Mouse (Mus musculus): ENCODE data around the gene Tada1.

Tada1 gene

DNA sequence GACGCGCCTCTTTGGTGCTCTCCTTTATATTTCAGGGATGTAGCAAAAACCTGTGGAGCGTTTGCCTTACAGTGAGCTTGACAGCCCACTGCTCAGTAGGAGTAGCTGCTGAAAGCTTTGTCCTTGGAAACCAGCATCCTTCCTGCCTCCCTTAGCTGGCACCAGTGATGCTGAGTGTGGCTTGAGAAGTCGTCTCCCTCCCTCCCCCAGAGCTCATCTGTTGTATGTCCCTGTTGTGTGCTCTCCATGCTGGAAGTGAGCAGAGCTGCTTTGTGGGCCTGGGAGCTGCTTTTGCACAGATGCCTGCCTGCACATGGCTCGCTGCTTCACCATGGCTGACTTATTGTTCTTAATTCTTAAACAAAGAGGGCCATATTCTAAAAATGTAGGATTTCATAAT, 6.5 kb downstream of the Tada1 start:
- no peak for DNase-seq

DNA sequence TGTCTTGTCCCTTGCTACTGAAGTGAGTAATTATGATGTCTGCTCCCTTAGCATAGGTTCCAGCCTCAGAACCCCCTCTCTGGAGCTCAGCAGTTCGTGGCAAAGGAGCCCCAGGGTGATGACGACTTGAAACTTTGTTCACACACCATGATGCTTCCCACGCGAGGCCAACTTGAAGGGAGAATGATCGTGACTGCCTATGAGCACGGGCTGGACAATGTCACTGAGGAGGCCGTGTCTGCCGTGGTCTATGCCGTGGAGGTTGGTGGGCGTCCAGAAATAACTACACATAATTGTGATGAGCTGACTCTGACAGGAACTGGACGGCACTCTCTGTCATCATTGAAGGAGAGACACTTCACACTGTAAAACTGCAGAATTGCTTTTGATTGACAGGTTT, 9.6 kb downstream of the Tada1 start:
- no peak for DNase-seq

DNA sequence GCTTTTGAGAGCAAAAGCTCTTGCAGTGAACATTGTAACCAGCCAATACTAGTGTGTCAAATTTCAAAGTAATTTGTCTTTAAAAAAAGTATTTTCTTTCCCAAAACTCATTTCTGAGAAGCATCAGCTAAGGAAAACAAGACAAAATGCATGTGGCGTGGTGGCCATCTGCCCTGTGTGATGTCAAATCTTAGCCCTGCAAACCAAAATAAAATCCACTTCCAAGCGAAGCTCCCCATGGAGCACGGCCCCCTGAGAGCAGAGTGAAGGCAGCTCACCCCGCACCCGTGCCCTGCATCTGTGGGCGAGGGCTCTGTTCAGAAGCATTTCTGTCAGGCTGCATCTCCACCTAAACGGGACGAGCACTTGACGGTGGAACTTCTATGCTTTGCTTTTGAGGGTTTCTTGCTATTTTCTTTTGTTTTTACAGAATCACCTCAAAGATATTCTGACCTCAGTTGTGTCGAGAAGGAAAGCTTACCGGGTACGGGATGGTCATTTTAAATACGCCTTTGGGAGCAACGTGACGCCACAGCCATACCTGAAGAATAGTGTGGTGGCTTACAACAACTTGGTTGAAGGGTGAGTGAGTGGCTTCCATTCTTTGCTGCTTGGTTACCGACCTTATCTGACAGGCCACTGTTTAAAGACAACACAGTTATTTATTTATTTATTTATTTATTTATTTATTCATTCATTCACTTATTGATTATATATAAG, 10.7 kb downstream of the Tada1 start:
- no peak for DNase-seq

DNA sequence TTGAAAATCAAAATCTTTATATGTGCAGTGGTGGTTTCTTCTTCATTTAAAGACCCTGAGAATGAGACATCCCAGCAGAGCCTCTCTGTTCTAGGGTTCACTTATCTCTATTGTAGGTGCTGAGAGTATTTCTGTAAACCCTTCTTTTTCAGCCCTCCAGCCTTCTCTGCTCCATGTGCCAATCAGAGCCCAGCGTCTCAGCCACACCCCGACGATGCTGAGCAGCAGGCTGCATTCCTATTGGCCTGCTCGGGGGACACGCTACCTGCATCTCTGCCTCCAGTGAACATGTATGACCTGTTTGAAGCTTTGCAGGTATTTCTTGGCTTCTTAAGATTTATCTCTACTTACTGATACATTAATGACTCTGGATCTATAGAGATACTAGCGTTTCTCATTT, 12.8 kb downstream of the Tada1 start:
- no peak for DNase-seq

DNA sequence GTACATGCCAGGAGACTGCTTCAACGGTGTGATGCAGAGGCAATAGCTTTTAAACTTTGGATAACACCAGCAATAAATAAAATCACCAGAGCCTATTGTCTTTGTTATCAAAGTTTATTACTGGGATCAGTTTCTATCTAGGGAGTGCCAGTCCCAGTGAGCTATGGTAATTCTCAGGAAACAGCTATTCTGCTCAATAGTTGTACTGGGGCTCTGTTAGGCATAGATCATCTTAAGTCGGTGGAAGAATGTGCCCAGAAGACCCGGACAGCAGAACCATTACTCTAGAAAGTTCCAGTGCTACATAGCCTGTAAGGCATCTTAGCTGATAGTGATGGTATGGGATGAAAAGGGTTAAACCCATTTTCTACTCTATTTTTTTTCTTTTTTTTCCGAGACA, 15.9 kb downstream of the Tada1 start:
- no peak for DNase-seq

DNA sequence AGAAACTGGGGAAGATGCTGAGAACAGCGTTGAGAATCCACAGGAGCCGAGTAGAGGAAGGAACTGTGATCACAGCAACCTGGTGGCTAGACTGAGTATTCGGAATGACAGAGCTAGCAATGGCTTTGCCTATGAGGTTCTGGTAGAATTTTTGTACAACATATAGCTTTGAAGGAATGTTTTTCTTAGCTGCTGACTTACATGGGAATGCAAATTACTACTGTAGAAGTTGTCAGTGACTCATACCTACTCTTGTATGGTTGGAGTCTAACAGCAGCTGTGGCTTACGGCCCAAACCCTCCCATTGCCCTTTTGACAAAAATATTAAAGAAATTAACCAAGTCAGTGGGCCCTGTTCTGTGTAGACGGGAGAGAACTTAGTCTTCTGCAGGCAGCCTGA, 16.8 kb downstream of the Tada1 start:
- no peak for DNase-seq

DNA sequence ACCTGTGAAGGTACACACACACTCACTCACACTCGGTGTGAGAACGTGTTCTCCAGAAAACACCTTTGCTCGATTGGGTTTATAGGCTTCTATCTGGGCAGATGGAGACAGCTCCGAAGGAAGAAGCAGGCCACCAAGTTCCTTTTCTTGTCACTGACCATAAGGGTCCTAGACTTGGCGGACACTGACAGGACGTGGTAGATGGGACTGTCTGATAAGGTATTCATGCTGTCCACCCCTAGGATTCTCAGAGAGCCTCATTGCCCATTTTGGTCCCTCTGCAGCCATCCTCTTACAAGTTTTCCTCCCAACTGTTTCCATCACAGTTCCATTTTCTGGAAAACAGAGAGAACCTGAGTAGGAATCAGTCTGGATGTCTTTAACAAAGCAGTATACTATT, 17.5 kb downstream of the Tada1 start:
- DNase-seq, result no peak

DNA sequence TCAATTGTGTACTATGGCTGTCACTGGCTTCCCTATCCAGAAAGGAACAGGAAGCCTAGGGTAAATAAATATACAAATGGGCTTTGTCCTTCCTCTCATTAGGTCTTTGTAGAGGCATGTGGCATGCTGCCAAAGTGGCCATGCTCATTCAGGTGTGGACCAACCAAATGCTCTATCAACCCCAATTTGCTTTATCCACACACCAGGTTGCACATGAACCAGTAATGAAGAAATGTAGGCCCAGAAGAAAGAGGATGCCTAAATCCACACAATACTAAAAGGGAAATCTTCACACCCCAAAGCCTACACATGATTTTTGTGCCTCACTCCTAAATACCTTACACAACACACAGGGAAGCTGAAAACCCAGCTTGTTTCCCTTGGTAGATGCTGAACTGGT, 22.6 kb downstream of the Tada1 start:
- peak; percentile 51 for DNase-seq

DNA sequence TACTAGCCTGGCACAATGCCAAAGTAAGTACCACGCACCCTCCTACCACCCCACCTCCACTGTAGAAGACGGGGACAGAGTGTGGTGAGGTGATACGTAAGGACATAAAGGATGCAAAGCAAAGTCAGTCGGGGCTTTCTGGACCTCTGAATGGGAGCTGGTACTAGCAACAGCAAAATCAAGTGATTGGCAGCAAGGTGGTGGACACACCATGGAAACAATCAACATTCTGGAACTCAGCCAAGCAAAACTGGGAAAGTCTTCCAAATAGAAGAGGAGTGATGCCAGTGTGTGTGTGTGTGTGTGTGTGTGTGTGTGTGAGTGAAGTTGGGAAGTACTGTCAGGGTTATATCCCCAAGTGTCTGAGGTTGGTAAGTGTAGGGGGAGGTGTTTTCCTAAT, 23.1 kb downstream of the Tada1 start:
- no peak for DNase-seq

DNA sequence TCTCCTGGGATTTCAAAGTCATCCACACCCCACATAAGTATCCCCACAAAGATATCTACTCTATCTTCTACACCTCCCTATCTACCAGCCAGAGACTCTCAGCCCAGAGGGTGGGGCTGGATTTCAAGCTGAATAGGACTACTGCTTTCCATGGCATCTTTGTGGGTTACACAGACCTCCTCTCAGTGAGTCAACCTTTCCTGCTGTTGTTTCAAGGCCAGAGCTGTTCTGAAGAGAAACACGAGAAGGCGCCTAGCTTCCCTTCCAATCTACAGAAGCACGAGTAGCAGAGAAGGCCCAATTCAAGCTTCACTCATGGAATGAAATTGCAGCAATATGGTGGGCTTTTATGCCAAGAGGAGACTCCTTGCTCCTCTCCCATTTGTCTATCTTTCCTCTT, 24.9 kb downstream of the Tada1 start:
- no peak for DNase-seq

DNA sequence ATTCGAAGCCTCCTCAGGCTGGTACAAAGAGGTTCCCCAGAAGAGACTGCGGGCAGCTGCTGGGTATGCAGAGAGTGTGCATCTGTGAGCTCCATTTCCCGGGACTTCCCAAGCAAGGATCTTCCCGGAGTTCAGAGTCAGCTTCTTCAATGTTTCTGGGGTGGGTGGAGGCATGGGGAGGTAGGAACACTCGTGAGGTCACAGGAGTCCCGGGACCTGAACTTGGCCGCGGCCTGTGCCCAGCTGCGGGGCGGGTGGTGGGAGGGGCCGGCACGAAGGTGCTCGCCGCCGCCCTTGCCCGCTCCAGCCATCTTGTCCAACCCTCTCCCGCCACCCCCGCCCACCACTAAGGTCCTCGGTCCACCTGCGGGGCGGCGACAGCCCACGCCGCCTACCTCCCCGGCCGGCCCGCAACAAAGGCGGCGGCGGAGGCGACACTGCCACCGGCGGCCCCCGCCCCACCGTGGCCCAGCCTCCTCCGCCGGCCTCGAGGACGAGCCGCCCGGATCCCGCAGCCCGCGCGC, 30.3 kb downstream of the Tada1 start:
- DNase-seq, result peak; percentile 70

DNA sequence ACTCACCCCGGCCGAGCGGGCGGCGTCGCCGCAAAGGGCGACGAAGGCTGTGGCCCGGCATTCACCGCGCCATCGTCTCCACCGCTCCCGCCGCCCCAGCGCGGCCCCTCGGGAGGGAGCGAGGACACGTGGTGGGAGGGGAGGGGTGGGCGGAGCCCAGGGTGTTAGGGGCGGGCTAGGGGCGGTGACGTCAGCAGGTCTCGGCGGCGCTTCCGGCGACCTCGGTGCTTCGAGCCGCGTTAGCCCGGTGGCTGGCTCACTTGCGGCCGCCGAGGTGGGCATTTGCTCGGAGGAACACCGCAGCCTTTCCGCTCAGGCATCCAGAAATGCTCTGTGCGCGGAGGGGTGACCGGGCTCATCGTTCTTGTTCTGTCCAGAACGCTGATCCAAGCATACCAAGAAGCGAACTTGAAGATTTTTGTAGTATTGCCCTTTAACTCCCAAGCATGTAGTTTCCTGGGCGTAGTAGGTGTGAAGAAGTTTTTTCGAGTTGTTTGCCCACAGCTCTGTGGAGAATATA, 30.9 kb downstream of the Tada1 start, which contains the start of gene Pogk:
TSS of gene Pogk (minus strand) at position 163 of the 520 bp plus-strand sequence.
- DNase-seq, result peak; percentile 86

DNA sequence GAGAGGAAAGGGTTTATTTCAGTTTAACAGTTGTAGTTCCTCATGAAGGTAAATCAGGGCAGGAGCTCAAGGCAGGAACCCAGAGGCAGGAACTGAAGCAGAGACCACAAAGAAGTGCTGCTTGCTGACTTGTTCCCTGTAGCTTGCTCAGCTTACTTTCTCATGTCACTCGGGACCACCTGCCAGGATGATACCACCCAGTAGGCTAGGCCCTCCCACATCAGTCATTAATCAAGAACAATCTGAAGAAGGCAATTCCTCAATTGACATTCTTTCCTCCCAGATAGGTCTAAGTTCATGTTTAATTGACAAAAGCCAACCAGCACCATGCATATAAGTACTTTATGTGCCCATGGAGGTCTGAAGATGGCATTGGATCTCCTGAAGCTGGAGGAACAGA, 32.6 kb downstream of the Tada1 start:
- no peak for DNase-seq

DNA sequence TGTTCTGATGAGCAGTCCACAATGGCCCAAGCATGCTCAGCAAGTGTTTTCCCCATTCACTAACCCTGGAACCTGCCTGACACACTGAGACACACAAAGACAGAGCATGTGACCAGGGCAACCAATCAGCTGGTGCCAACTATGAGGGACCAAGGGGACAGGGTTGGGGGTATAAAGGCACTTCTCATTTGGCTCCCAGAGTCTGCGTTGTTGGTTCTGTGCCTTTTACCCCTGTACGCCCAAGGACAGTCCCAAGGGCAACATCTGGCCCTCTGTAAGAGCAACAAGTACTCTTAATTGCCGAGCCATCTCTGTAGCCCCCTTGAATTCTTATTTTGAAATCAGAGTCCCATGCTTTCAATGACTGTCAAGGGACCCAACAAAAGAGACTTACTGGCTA, 33.4 kb downstream of the Tada1 start:
- no peak for DNase-seq

DNA sequence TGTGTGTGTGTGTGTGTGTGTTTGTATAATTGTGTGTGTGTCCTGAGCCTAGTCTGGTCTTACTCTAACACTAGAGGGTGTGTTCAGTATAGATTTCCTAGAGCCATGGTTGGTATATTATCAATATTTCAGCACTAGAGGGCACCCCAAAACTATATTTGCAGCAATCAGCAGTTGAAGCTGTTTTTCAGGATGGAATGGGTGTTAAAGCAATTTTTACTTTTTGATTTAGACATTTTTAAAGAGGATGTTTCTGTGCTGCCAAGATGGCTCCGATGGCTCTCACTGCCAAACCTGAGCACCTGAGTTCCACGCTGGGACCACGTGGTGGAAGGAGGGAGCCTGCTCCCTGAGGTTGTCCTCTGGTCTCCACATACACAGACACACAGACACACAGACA, 50.2 kb downstream of the Tada1 start:
- peak; percentile 10 for DNase-seq

DNA sequence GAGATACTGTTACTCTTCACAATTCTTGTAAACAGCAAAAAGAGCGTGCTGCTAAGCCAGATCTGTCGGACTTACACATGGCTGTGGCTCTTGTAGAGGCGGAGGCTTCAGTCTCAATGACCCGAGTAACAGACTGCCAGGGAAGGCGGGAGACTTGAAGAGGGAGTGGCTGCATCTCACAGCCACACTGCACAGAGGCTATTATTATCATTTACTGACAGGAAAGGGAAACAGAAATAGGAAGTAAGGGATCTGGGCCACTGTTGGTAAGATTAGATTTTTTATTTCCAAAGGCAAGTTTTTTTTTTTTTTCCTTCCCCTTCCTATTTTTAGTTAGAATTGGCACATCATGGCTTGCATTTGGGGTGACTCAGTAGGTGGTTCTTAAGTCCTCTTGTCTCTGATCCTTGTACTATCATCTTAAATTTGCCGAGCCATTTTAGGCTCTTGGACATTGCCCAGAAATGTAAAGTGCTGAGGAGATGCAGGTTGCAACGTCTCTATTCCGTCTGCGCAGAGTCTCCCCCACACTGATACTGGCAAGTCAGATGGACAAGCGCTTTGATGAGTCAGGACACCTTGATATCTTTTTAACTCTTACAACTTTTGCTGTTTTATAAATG, 51.0 kb downstream of the Tada1 start:
- peak; percentile 26 for DNase-seq

DNA sequence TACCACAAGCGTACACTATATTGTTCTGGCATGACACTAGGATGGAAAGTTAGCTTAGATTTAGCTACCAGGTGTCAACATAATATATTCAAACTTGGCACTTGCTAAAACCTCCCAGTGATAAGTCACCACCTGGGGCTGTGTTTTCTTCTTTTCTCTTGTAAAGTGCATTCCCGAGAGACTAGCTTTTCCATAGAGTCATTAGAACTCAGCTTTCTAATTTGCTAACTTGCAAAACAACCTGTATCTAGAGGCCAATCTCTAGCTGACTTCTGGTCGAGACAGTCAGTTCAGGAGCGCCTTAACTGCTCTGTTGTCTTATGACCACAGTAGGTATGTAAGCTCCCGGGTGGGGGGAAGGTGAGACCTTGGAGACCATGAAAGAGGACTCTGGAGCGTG, 60.5 kb downstream of the Tada1 start:
- no peak for DNase-seq

DNA sequence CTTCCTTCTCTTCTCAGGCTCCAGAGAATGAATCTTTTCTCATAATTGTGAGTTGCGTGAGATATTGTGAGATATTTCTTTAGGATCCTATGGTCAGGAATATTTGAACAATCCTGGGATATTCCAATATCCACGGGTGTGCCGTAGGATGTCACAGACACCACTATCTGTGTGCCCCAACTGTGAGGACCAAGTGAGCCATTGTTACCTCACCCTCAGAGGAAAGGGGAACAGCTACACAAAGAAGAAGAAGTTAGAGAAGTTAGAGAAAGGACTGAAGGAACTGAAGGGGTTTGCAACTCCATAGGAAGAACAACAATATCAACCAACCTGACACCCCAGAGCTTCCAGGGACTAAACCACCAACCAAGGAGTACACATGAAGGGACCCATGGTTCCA, 63.1 kb downstream of the Tada1 start:
- DNase-seq, result no peak
